Mouse (Mus musculus): ENCODE measurements around the gene Olfr266. TPM values are rescaled to one million over a fixed set of nuclear protein-coding genes. Genes with fewer than 3 reads are reported as not detected.

The Olfr266 gene
- not detected in 2 replicates for polyA plus RNA-seq (2021; fragmentation: Nextera tagmentation)
- long read RNA-seq, experiment 1, result 0 reads
- long read RNA-seq, experiment 2, result 0 reads

DNA sequence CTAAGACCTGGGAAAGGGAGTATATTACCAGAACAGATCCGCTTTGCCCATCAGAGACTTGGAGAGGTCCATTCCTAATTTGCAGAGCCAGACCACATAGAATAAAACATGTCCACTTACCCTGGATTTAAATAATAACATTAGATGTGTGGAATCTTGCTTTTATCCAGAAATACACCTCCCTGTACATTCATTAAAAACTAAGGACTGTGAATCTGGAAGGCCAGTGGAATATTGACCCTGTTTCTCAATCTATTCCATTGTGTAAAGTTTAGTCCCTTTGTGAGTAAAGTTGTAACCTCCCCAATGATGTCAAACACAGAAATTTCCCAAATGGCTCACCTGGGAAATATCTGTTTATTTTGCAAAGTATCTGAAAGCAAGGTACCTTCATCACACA lies at the start of gene Olfr266:
Gene Olfr266, minus strand, starts transcription at position 101 of the 400 bp plus-strand sequence.

DNA sequence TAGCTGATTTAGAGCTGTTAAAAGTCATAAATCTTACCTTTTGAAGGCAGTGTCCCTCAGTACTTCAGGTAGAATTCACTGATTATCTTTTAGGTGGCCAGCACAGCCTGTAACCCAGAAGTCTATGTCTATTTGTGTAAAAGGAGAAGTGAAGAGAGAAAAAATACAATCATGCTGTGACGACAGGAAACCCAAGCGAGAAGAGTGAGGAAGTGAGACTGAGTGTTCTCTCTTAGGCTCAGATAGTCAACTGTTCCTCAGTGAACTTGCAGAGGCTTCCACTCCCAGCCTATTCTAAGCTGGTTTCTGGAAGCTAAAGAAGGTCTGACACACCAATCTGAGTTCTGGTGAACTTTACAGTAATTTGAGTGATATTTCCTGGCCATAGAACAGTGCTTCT lies 36.2 kb downstream of the Olfr266 start, which contains the start of gene Cd53:
Gene Cd53, minus strand, starts transcription at position 220 of the 400 bp plus-strand sequence.

Other genes with a start within 250 kb of the Olfr266 start
- gene Lrif1, start 141.3 kb downstream of the Olfr266 start, polyA plus RNA-seq (2021; fragmentation: Nextera tagmentation), result 25.0 and 26.2 TPM in 2 replicates
- 8.4 and 13.8 TPM in 2 replicates for gene Cd53, start 36.1 kb downstream of the Olfr266 start, polyA plus RNA-seq (2021; fragmentation: Nextera tagmentation)
- gene Kcna3, start 209.9 kb upstream of the Olfr266 start, polyA plus RNA-seq (2021; fragmentation: Nextera tagmentation), result 3.5 and 15.2 TPM in 2 replicates